Mouse (Mus musculus): ENCODE measurements around the gene Akr1c13.

Akr1c13 gene

DNA sequence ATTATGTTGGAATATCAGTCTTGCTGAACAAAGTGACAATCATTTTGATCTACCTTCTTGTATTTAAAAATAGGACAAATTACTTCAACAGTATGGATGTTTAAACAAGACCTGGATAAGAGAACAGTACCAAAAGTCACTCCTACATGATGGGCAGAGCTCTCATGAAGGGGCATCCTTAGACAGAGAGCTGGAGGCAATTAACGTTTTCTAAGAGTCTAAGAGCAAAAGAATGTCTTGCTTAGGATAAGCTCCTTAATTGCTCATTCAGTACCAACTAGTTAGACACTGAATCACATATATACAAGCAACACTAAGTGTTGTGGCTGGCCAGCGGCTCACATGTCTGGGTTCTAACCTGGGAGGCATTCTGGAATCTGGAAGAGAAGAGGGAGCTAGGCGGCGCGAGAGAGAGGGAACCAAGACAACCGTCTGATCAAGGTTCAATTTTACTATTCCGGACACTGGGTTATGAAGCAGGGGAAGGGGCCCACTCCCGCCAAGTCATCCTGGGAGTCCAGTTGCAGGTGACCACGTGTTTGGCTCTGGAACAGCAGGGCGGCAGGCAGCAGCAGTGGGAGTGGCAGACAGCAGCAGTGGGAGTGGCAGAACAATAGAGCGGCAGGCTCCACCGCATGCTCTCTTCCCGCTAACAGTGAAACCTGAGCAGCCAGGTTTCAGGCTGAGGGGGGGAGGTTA, 54.1 kb downstream of the Akr1c13 start:
- DNase-seq = peak; percentile 6

DNA sequence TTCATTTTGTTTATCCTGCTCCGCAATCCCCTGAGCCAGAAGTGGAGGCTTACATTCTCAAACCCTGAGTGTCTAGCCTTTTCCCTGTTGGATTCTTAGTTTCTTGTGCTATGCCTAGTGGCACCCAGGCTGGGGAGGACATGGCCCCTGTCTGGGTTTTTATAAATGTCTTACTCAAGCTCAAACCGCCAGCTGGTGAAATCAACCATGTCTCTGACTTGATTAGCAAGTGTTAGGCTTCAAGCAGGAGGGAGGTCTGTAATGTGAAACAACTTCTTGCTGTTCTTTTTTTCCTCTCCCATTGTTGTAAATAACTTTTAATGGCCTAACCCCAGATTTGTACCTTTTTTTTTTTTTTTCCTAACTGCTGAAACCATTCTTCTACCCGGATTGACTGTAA, 58.4 kb downstream of the Akr1c13 start:
- DNase-seq = no peak
